Mouse (Mus musculus) brain, embryonic 14.5 days (tissue): ENCODE data around the gene Wdr59.

ENCODE experiments used
- CTCF ChIP-seq: fragments of 200-500 bp; IDR thresholded peaks from 2 replicates; pipeline ENCODE4 v1.5.1; 2012; ENCODE audit warnings: inconsistent platforms, mild to moderate bottlenecking, moderate library complexity, borderline replicate concordance; ENCODE audit not compliant: insufficient read depth, insufficient read length; ENCODE audit errors: extremely low read depth
- POLR2A ChIP-seq: fragments of 200-500 bp; IDR thresholded peaks from 2 replicates; pipeline ENCODE4 v1.6.1; 2012; ENCODE audit warnings: mild to moderate bottlenecking, inconsistent platforms, borderline replicate concordance; ENCODE audit not compliant: poor library complexity, insufficient read depth, insufficient read length, severe bottlenecking; ENCODE audit errors: extremely low read depth

DNA sequence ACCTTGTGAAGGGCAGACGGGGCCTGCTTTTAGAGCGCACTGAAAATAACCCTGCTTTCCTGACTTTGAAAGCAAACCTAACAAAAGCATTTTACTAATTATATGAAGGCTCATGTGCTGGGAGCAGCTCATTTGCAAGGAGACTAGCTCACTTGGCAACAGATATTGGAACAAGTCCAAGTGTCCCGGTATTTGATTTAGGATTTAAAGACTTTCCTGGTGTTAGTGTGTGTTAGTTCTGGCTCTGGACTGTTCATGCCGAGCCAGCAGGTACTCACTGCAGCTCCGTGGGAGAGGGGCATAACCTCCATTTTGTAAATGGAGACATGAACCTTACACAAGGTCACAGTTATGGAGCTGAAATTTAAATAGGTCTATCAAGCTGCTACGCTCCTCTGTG lies 52.9 kb downstream of the Wdr59 start:
- TF ChIP-seq POLR2A (no peak), CTCF (no peak)
